Mouse (Mus musculus) telencephalon, adult 2 months (tissue): ENCODE results near the gene Cmtm7.

Source experiments
- DNase-seq: peaks from one replicate; pipeline ENCODE4 v3.0.0-alpha.2; 2011; ENCODE audit warnings: low read depth, low spot score

Cmtm7 gene

GRCm38 (mm10) chr9:114781526-114782212 lies at the start of gene Cmtm7:
Gene Cmtm7 (minus strand): TSS chr9:114781856.
- DNase-seq: no peak

- DNase-seq: no peak
These were observed 48.7 kb upstream of the Cmtm7 start for GRCm38 (mm10) chr9:114830351-114830750.

GRCm38 (mm10) chr9:114829669-114830068 lies 48.0 kb upstream of the Cmtm7 start:
- DNase-seq: no peak

- DNase-seq: no peak
These were observed 46.7 kb upstream of the Cmtm7 start for GRCm38 (mm10) chr9:114828377-114828776.

- DNase-seq: no peak
These were observed 45.7 kb upstream of the Cmtm7 start for GRCm38 (mm10) chr9:114827242-114827852.

- no peak for DNase-seq
These were observed 42.5 kb upstream of the Cmtm7 start for GRCm38 (mm10) chr9:114824166-114824565.

GRCm38 (mm10) chr9:114821548-114822289 lies 40.1 kb upstream of the Cmtm7 start:
- no peak for DNase-seq

- DNase-seq: no peak
These were observed 37.3 kb upstream of the Cmtm7 start for GRCm38 (mm10) chr9:114818918-114819317.

GRCm38 (mm10) chr9:114817012-114817411 lies 35.4 kb upstream of the Cmtm7 start:
- DNase-seq: no peak

- DNase-seq: no peak
These were observed 34.5 kb upstream of the Cmtm7 start for GRCm38 (mm10) chr9:114816121-114816520.

GRCm38 (mm10) chr9:114815315-114815714 lies 33.7 kb upstream of the Cmtm7 start:
- no peak for DNase-seq

GRCm38 (mm10) chr9:114812001-114812400 lies 30.3 kb upstream of the Cmtm7 start:
- DNase-seq: no peak

GRCm38 (mm10) chr9:114810837-114811236 lies 29.2 kb upstream of the Cmtm7 start:
- DNase-seq: no peak

- no peak for DNase-seq
These were observed 27.0 kb upstream of the Cmtm7 start for GRCm38 (mm10) chr9:114808671-114809070.

GRCm38 (mm10) chr9:114807261-114807660 lies 25.6 kb upstream of the Cmtm7 start:
- no peak for DNase-seq

- peak; percentile 74 for DNase-seq
These were observed 23.6 kb upstream of the Cmtm7 start for GRCm38 (mm10) chr9:114805151-114805671.

GRCm38 (mm10) chr9:114802191-114802590 lies 20.5 kb upstream of the Cmtm7 start:
- no peak for DNase-seq

- no peak for DNase-seq
These were observed 19.6 kb upstream of the Cmtm7 start for GRCm38 (mm10) chr9:114801301-114801700.

GRCm38 (mm10) chr9:114799498-114800107 lies 17.9 kb upstream of the Cmtm7 start:
- DNase-seq: no peak

- no peak for DNase-seq
These were observed 17.2 kb upstream of the Cmtm7 start for GRCm38 (mm10) chr9:114798845-114799244.

- DNase-seq: no peak
These were observed 15.8 kb upstream of the Cmtm7 start for GRCm38 (mm10) chr9:114797329-114798004.
